Mouse (Mus musculus) lung, postnatal 0 days (tissue): ENCODE data around the gene Plet1. TPM values are rescaled to one million over a fixed set of nuclear protein-coding genes. Genes with fewer than 3 reads are reported as not detected.
A peak's percentile ranks its signal among the peaks of the same experiment; 100 is the strongest.

Experiments
- ATAC-seq: fragments of 200-750 bp; cut with Nextera tagmentation; 2 replicates; pipeline ENCODE4 v1.8.0; 2017; ENCODE audit warnings: moderate library complexity
- DNase-seq: peaks from one replicate; pipeline ENCODE4 v3.0.0-alpha.2; 2016; ENCODE audit warnings: low spot score
- H3K27ac ChIP-seq: fragments of 300-500 bp; sonication (generic); 2 replicates; pipeline ENCODE4 v1.5.1; 2014; ENCODE audit warnings: antibody characterized with exemption, mild to moderate bottlenecking, low read length, mixed read lengths
- H3K27me3 ChIP-seq: fragments of 300-500 bp; sonication (generic); replicated peaks from 2 replicates; pipeline ENCODE4 v1.6.1; 2014; ENCODE audit warnings: low read length, mixed read lengths; ENCODE audit not compliant: insufficient read depth
- H3K36me3 ChIP-seq: fragments of 300-500 bp; sonication (generic); 2 replicates; pipeline ENCODE4 v1.6.1; 2014; ENCODE audit warnings: low read length, mixed read lengths; ENCODE audit not compliant: insufficient read depth
- H3K4me1 ChIP-seq: fragments of 300-500 bp; sonication (generic); 2 replicates; pipeline ENCODE4 v1.6.1; 2014; ENCODE audit warnings: antibody characterized with exemption, low read depth, low read length, mixed read lengths; ENCODE audit not compliant: insufficient read depth
- H3K4me2 ChIP-seq: fragments of 300-500 bp; sonication (generic); replicated peaks from 2 replicates; pipeline ENCODE4 v1.6.1; 2014; ENCODE audit warnings: low read depth, mild to moderate bottlenecking, low read length, moderate library complexity, mixed read lengths
- H3K4me3 ChIP-seq: fragments of 300-500 bp; sonication (generic); 2 replicates; pipeline ENCODE4 v1.5.1; 2014; ENCODE audit warnings: low read depth, low read length
- H3K9ac ChIP-seq: fragments of 300-500 bp; sonication (generic); replicated peaks from 2 replicates; pipeline ENCODE4 v1.6.1; 2014; ENCODE audit warnings: low read depth, mild to moderate bottlenecking
- H3K9me3 ChIP-seq: fragments of 300-500 bp; sonication (generic); 2 replicates; pipeline ENCODE4 v1.6.1; 2016; ENCODE audit warnings: low read length, mixed read lengths
- CTCF ChIP-seq: IDR thresholded peaks from 2 replicates; pipeline ENCODE4 v1.5.1; 2016; ENCODE audit warnings: antibody characterized with exemption, mild to moderate bottlenecking
- EP300 ChIP-seq: IDR thresholded peaks from 2 replicates; pipeline ENCODE4 v1.6.1; 2016; ENCODE audit warnings: antibody characterized with exemption, mild to moderate bottlenecking, control low read depth
- WGBS: fragments of 180-500 bp; shearing (Covaris S2); extraction: QIAGEN DNeasy Blood & Tissue Kit; methylation state at CpG from one replicate; pipeline ENCODE4 v1.1.7; 2014; 5-methylcytosine and 5-hydroxymethylcytosine counted together
- polyA plus RNA-seq: library from polyadenylated mRNA; unstranded; fragments of >200 nt; fragmentation: Nextera tagmentation; extraction: Ambion mirVana; gene quantifications from 2 replicates; pipeline ENCODE4 v1.2.1, GENCODE M21; 2015

Plet1 gene
- polyA plus RNA-seq, 1 experiment from 2014 or later: 53.8 TPM

DNA sequence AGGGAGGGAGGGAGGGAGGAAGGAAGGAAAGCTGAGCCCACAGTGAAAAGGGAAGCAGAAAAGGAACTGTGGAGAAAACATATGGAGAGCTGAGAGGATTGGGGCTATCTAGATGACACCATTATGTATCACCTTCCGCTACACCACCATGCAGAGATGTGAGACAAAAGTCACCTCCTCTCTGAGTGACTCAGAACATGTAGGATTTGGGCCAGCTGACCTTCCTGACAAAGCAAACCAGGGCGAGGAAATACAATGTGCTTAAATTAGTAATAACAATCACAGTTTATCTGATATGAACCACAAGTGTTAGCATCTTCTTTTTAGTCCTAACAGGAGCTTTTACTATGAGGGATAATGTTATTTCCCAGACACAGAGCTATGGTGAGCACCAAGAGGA, 3.2 kb downstream of the Plet1 start:
- no peaks in the 10 kb centered on the region for H3K36me3 ChIP-seq
- no peak overlapping the region for H3K27ac ChIP-seq
- H3K4me1 ChIP-seq: no peaks in the 10 kb centered on the region
- TF ChIP-seq EP300 (no peak), CTCF (no peak)
- H3K9me3 ChIP-seq: no peaks in the 10 kb centered on the region
- 75% methylated on average over 2 of the region's 2 CpGs for WGBS
- H3K9ac ChIP-seq: no peak overlapping the region
- no peak overlapping the region for H3K4me3 ChIP-seq
- DNase-seq (no peak), ATAC-seq (no peak)
- H3K27me3 ChIP-seq: no peaks in the 10 kb centered on the region
- H3K4me2 ChIP-seq: no peak overlapping the region

DNA sequence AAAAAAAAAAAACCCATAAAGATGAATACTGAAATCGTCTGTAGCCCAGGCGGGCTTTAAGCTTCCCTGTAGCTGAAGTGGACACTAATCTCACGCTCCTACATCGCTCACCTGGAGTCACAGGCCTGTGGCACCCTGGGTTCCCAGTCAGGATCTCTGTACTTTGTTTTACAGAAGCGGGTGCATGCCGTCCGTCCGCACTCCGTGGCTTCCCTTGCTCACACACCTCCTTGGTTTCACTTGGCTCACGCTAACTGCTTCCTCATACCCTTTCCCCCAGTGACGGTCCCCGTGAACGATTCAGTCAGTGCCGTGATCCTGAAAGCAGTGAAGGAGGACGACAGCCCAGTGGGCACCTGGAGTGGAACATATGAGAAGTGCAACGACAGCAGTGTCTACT, 4.5 kb downstream of the Plet1 start:
- no peak overlapping the region for H3K27ac ChIP-seq
- no peaks in the 10 kb centered on the region for H3K9me3 ChIP-seq
- 72% methylated on average over 16 of the region's 16 CpGs for WGBS
- H3K4me2 ChIP-seq: no peak overlapping the region
- ATAC-seq (no peak), DNase-seq (no peak)
- no peak overlapping the region for H3K4me3 ChIP-seq
- no peak overlapping the region for H3K9ac ChIP-seq
- H3K36me3 ChIP-seq: no peaks in the 10 kb centered on the region
- no peaks in the 10 kb centered on the region for H3K4me1 ChIP-seq
- H3K27me3 ChIP-seq: no peaks in the 10 kb centered on the region
- TF ChIP-seq EP300 (no peak), CTCF (no peak)

DNA sequence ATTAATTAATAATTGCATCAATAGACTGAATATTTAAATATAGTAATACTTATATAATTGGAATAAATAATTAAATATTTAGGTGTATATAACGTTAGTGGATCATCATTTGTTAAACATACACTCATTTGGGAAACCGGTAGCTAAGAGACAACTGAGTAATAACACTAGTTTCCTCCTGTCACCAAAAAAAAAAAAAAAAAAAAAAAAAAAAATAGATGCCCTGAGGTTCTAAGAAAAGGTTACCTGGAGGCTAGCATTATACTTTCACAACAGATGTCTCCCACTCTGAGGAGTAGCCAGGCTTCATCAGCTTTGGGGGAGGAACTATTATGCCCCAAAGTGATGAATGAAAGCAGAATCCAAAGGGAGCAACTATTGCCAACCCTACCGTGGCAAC, 5.5 kb downstream of the Plet1 start:
- TF ChIP-seq CTCF: no peak
- TF ChIP-seq EP300: no peak
- Histone ChIP-seq H3K27ac (no peak overlapping the region), H3K9me3 (no peaks in the 10 kb centered on the region), H3K4me2 (no peak overlapping the region), H3K27me3 (no peaks in the 10 kb centered on the region), H3K36me3 (no peaks in the 10 kb centered on the region), H3K4me3 (no peak overlapping the region), H3K4me1 (no peaks in the 10 kb centered on the region), H3K9ac (no peak overlapping the region)
- no peak for ATAC-seq
- WGBS: 74% methylated on average over 3 of the region's 3 CpGs
- DNase-seq: no peak

DNA sequence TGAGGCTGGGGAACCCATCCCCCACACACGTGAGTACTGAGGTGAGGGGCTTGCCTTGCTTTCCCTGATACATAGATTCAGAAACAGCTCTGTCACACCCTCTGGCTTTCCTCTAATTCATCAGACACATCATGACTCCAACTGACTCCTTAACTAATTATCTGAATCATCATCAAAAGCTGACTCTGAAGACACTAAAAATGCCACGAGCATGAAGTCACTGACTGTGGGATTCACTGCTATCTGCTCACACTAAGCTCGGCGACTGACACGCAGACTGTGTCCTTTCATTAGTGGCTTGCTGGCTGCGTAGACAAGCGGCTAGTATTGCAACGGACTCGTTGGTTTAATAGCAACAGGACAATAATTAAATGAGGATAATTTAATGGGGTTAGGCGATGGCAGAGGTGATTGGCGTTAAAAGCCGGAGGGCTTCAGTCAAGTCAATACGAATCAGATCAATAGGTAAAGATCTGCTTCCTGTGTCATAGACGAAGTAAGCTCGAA, 6.2 kb downstream of the Plet1 start:
- H3K4me2 ChIP-seq: peak overlapping the region; percentile 27
- H3K9ac ChIP-seq: no peak overlapping the region
- H3K4me1 ChIP-seq: no peaks in the 10 kb centered on the region
- DNase-seq (no peak), ATAC-seq (no peak)
- H3K4me3 ChIP-seq: peak overlapping the region; percentile 8; the same call in 1 of the 2 replicates
- H3K36me3 ChIP-seq: no peaks in the 10 kb centered on the region
- no peak overlapping the region for H3K27ac ChIP-seq
- TF ChIP-seq EP300 (no peak), CTCF (no peak)
- 65% methylated on average over 15 of the region's 15 CpGs for WGBS
- no peaks in the 10 kb centered on the region for H3K27me3 ChIP-seq
- no peaks in the 10 kb centered on the region for H3K9me3 ChIP-seq

DNA sequence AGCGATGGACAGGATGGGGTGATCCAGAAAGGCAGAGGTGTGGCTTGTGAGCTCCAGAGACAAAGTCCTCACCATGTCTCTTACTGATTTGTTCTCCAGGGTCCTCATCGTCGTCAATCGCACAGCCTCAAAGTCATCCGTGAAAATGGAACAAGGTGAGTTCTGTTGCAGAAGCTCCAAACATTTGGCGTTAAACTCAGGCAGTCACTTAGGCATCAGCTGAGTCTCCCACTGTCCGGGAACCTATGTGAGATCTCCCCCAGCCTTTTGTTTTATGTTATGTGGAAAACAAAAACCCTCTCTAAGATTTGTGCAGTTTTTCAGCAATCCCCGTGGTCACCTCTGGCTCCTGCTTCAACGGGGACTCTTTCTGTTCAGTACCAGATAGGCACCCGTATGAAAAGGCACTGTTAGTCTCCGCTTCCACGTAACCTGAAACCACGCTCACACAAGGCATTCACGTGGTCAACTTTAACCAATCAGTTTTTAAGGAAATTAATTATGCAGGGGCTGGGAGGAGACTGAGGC, 6.7 kb downstream of the Plet1 start:
- Histone ChIP-seq H3K27me3 (no peaks in the 10 kb centered on the region), H3K4me2 (peak overlapping the region; percentile 27), H3K4me3 (peak overlapping the region; percentile 8; the same call in 1 of the 2 replicates), H3K27ac (no peak overlapping the region), H3K9ac (no peak overlapping the region), H3K36me3 (no peaks in the 10 kb centered on the region), H3K9me3 (no peaks in the 10 kb centered on the region), H3K4me1 (no peaks in the 10 kb centered on the region)
- 20% methylated on average over 14 of the region's 14 CpGs for WGBS
- peak; percentile 89 for ATAC-seq
- TF ChIP-seq EP300 (no peak), CTCF (no peak)
- peak; percentile 92 for DNase-seq

DNA sequence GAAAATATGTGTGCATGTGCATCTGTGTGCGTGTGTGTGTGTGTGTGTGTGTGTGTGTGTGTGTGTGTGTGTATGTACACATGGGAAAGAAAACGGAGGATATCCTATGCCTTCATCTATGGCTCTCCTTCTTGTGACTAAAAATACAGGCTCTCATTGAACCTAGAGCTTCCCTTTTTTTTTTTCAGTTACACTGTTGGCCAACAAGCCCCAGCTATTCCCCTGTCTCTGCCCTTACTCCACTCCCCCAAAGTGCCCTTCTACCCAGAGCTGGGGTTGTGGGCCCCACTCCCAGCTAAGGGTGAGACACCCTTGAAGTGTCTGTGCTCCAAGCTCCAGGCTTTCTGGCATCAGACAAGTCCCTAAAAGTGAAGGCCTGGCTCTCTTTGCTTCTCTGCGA, 8.6 kb downstream of the Plet1 start:
- Histone ChIP-seq H3K4me3 (no peak overlapping the region), H3K27me3 (no peaks in the 10 kb centered on the region), H3K27ac (no peak overlapping the region), H3K9ac (no peak overlapping the region), H3K36me3 (no peaks in the 10 kb centered on the region), H3K9me3 (no peaks in the 10 kb centered on the region), H3K4me2 (no peak overlapping the region), H3K4me1 (no peaks in the 10 kb centered on the region)
- WGBS: 92% methylated on average over 3 of the region's 3 CpGs
- ATAC-seq: no peak
- TF ChIP-seq CTCF (no peak), EP300 (no peak)
- no peak for DNase-seq

DNA sequence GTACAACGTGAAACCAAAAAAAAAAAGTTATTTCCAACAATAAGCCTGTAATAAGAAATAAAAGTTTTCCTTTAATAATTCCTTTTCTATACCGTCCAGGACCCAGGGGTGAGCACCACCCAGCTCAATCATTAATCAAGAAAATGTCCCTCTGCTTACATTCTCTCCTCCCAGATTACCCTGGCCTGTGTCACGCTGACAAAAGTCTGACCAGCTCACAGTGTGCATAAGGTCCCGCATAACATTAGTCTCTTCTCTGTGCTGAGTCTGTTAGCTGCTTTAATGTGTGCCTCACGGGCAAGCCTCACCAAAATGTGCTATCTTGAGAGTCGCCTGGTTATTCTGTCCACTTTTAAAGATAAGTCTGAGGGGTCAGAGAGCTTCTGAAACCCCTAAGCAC, 11.1 kb downstream of the Plet1 start:
- no peak overlapping the region for H3K27ac ChIP-seq
- 24% methylated on average over 6 of the region's 6 CpGs for WGBS
- ATAC-seq: no peak
- H3K4me3 ChIP-seq: no peak overlapping the region
- DNase-seq: no peak
- H3K27me3 ChIP-seq: no peaks in the 10 kb centered on the region
- TF ChIP-seq EP300: no peak
- no peak for TF ChIP-seq CTCF
- H3K9me3 ChIP-seq: no peaks in the 10 kb centered on the region
- H3K4me1 ChIP-seq: no peaks in the 10 kb centered on the region
- H3K9ac ChIP-seq: no peak overlapping the region
- H3K4me2 ChIP-seq: no peak overlapping the region
- no peaks in the 10 kb centered on the region for H3K36me3 ChIP-seq
